Mouse (Mus musculus) MEL (cell line): ENCODE results near the gene 4931409K22Rik. TPM values are rescaled to one million over a fixed set of nuclear protein-coding genes. Genes with fewer than 3 reads are reported as not detected.

Experiments
- DNase-seq: peaks from one replicate; pipeline ENCODE4 v3.0.0; 2011; ENCODE audit warnings: low read depth, low spot score
- H3K27ac ChIP-seq: 2 replicates; pipeline ENCODE4 v1.5.1; 2012; ENCODE audit warnings: low read depth, mild to moderate bottlenecking, control low read depth, low read length, moderate library complexity; ENCODE audit not compliant: control insufficient read depth
- H3K27me3 ChIP-seq, 2 experiments: fragments of 150-350 bp in 1 of 2; sonication (generic) in 1 of 2; 2 replicates each; pipeline ENCODE4 v1.6.1; 2012; ENCODE audit warnings: low read length in 2 of 2, mild to moderate bottlenecking in 2 of 2, improper control_type of control experiment in 1 of 2, moderate library complexity in 1 of 2; ENCODE audit not compliant: insufficient read depth in 2 of 2, control insufficient read depth in 1 of 2
- H3K36me3 ChIP-seq, 2 experiments: 2 replicates each; pipeline ENCODE4 v1.6.1; 2012 to 2014; ENCODE audit warnings: low read length in 2 of 2, improper control_type of control experiment in 1 of 2, inconsistent platforms in 1 of 2, mild to moderate bottlenecking in 1 of 2; ENCODE audit not compliant: insufficient read depth in 2 of 2, control insufficient read depth in 1 of 2
- H3K4me1 ChIP-seq, 2 experiments: fragments of 150-350 bp in 1 of 2; sonication (generic) in 1 of 2; 2 replicates each; pipeline ENCODE4 v1.6.1; 2012; ENCODE audit warnings: low read length in 2 of 2, improper control_type of control experiment in 1 of 2, mild to moderate bottlenecking in 1 of 2; ENCODE audit not compliant: insufficient read depth in 2 of 2, control insufficient read depth in 1 of 2
- H3K4me3 ChIP-seq, 2 experiments: fragments of 150-350 bp in 1 of 2; sonication (generic) in 1 of 2; 2 replicates each; pipeline ENCODE4 v1.5.1; 2012; ENCODE audit warnings: low read depth in 2 of 2, low read length in 2 of 2, mild to moderate bottlenecking in 2 of 2, moderate library complexity in 2 of 2, control low read depth in 1 of 2, improper control_type of control experiment in 1 of 2; ENCODE audit not compliant: control insufficient read depth in 1 of 2, insufficient read depth in 1 of 2
- H3K79me2 ChIP-seq: 2 replicates; pipeline ENCODE4 v1.6.1; 2012; ENCODE audit warnings: mild to moderate bottlenecking, low read length, moderate library complexity; ENCODE audit not compliant: control insufficient read depth, poor library complexity, insufficient read depth
- H3K9ac ChIP-seq: 2 replicates; pipeline ENCODE4 v1.6.1; 2012; ENCODE audit warnings: low read depth, mild to moderate bottlenecking, control low read depth, low read length, moderate library complexity; ENCODE audit not compliant: control insufficient read depth, poor library complexity, severe bottlenecking
- H3K9me3 ChIP-seq: fragments of 150-350 bp; sonication (generic); replicated peaks from 2 replicates; pipeline ENCODE4 v1.6.1; 2012; ENCODE audit warnings: mild to moderate bottlenecking, low read length, improper control_type of control experiment, moderate library complexity; ENCODE audit not compliant: insufficient read depth
- BHLHE40 ChIP-seq: IDR thresholded peaks from 2 replicates; pipeline ENCODE4 v1.6.1; 2012; ENCODE audit warnings: low read depth, mild to moderate bottlenecking, inconsistent platforms, low read length, improper control_type of control experiment, borderline replicate concordance
- CHD2 ChIP-seq: IDR thresholded peaks from 2 replicates; pipeline ENCODE4 v1.6.1; 2011; ENCODE audit warnings: low read length, improper control_type of control experiment
- CTCF ChIP-seq, 3 experiments: IDR thresholded peaks in 2 of 3; conservative IDR thresholded peaks in 1 of 3; 2 replicates each; pipeline ENCODE4 v1.5.1; 2011 to 2012; ENCODE audit warnings: low read length in 3 of 3, low read depth in 2 of 3, mild to moderate bottlenecking in 2 of 3, improper control_type of control experiment in 1 of 3, inconsistent platforms in 1 of 3, mixed read lengths in 1 of 3, moderate library complexity in 1 of 3; ENCODE audit not compliant: control insufficient read depth in 1 of 3, insufficient read depth in 1 of 3, poor library complexity in 1 of 3, severe bottlenecking in 1 of 3
- ELF1 ChIP-seq: IDR thresholded peaks from 2 replicates; pipeline ENCODE4 v1.6.1; 2014; ENCODE audit warnings: low read depth, mild to moderate bottlenecking, inconsistent platforms, low read length, improper control_type of control experiment, moderate library complexity
- ETS1 ChIP-seq: IDR thresholded peaks from 2 replicates; pipeline ENCODE4 v1.6.1; 2012; ENCODE audit warnings: low read depth, mild to moderate bottlenecking, inconsistent platforms, low read length, improper control_type of control experiment, moderate library complexity
- HCFC1 ChIP-seq: IDR thresholded peaks from 2 replicates; pipeline ENCODE4 v1.6.1; 2012; ENCODE audit warnings: low read depth, mild to moderate bottlenecking, inconsistent platforms, low read length, improper control_type of control experiment, moderate library complexity
- KAT2A ChIP-seq: conservative IDR thresholded peaks from 2 replicates; pipeline ENCODE4 v1.6.1; 2012; ENCODE audit warnings: low read depth, low read length, improper control_type of control experiment, inconsistent platforms
- MAFK ChIP-seq: IDR thresholded peaks from 2 replicates; pipeline ENCODE4 v1.6.1; 2011; ENCODE audit warnings: low read depth, mild to moderate bottlenecking, low read length, improper control_type of control experiment, borderline replicate concordance
- MAX ChIP-seq: IDR thresholded peaks from 2 replicates; pipeline ENCODE4 v1.6.1; 2011; ENCODE audit warnings: low read length, improper control_type of control experiment
- MAZ ChIP-seq: IDR thresholded peaks from 2 replicates; pipeline ENCODE4 v1.6.1; 2012; ENCODE audit warnings: low read depth, mild to moderate bottlenecking, inconsistent platforms, low read length, improper control_type of control experiment
- MXI1 ChIP-seq: IDR thresholded peaks from 2 replicates; pipeline ENCODE4 v1.6.1; 2011; ENCODE audit warnings: mild to moderate bottlenecking, low read depth, low read length, improper control_type of control experiment
- MYB ChIP-seq: IDR thresholded peaks from 2 replicates; pipeline ENCODE4 v1.6.1; 2011; ENCODE audit warnings: mild to moderate bottlenecking, low read depth, low read length, improper control_type of control experiment
- MYC ChIP-seq: IDR thresholded peaks from 2 replicates; pipeline ENCODE4 v1.6.1; 2011; ENCODE audit warnings: low read depth, mild to moderate bottlenecking, low read length, improper control_type of control experiment, moderate library complexity
- NELFE ChIP-seq: IDR thresholded peaks from 2 replicates; pipeline ENCODE4 v1.6.1; 2011; ENCODE audit warnings: low read depth, low read length, improper control_type of control experiment
- NRF1 ChIP-seq: IDR thresholded peaks from 2 replicates; pipeline ENCODE4 v1.6.1; 2014; ENCODE audit warnings: low read depth, mild to moderate bottlenecking, inconsistent platforms, low read length, improper control_type of control experiment, moderate library complexity; ENCODE audit not compliant: poor library complexity, insufficient read depth, severe bottlenecking
- POLR2AphosphoS2 ChIP-seq: IDR thresholded peaks from 2 replicates; pipeline ENCODE4 v1.6.1; 2011; ENCODE audit warnings: low read length, improper control_type of control experiment
- POLR2AphosphoS5 ChIP-seq: IDR thresholded peaks from 2 replicates; pipeline ENCODE4 v1.6.1; 2012; ENCODE audit warnings: low read depth, borderline replicate concordance, mild to moderate bottlenecking, inconsistent platforms, low read length, moderate library complexity, mixed read lengths
- SIN3A ChIP-seq: IDR thresholded peaks from 2 replicates; pipeline ENCODE4 v1.6.1; 2012; ENCODE audit warnings: low read length, improper control_type of control experiment, inconsistent platforms
- SMC3 ChIP-seq: IDR thresholded peaks from 2 replicates; pipeline ENCODE4 v1.6.1; 2011; ENCODE audit warnings: low read depth, low read length, improper control_type of control experiment
- TCF12 ChIP-seq: IDR thresholded peaks from 2 replicates; pipeline ENCODE4 v1.6.1; 2014; ENCODE audit warnings: low read depth, mild to moderate bottlenecking, inconsistent platforms, low read length, improper control_type of control experiment, moderate library complexity
- USF1 ChIP-seq: IDR thresholded peaks from 2 replicates; pipeline ENCODE4 v1.6.1; 2014; ENCODE audit warnings: low read depth, mild to moderate bottlenecking, inconsistent platforms, low read length, improper control_type of control experiment, moderate library complexity
- ZKSCAN1 ChIP-seq: IDR thresholded peaks from 2 replicates; pipeline ENCODE4 v1.6.1; 2012; ENCODE audit warnings: low read depth, mild to moderate bottlenecking, inconsistent platforms, low read length, improper control_type of control experiment, moderate library complexity
- ZMIZ1 ChIP-seq: IDR thresholded peaks from 2 replicates; pipeline ENCODE4 v1.6.1; 2012; ENCODE audit warnings: low read depth, mild to moderate bottlenecking, inconsistent platforms, low read length, improper control_type of control experiment, moderate library complexity
- polyA plus RNA-seq, 2 experiments: library from polyadenylated mRNA; stranded (reverse) in 1 of 2; unstranded in 1 of 2; fragments of >175 nt in 1 of 2; fragments of >200 nt in 1 of 2; gene quantifications; 2 replicates each; pipeline versions ENCODE4 v1.2.1 to v1.2.4; 2012; ENCODE audit warnings: low replicate concordance in 2 of 2, low read depth in 1 of 2; ENCODE audit not compliant: insufficient read length in 2 of 2, insufficient read depth in 1 of 2, missing spikeins in 1 of 2
- total RNA-seq: library from RNA; depleted of rRNA; stranded (reverse); fragments of 300-350 nt; gene quantifications from 2 replicates; pipeline ENCODE4 v1.2.3, GENCODE M21; 2012

Gene 4931409K22Rik
- total and polyA plus RNA-seq, 3 experiments: not detected

DNA sequence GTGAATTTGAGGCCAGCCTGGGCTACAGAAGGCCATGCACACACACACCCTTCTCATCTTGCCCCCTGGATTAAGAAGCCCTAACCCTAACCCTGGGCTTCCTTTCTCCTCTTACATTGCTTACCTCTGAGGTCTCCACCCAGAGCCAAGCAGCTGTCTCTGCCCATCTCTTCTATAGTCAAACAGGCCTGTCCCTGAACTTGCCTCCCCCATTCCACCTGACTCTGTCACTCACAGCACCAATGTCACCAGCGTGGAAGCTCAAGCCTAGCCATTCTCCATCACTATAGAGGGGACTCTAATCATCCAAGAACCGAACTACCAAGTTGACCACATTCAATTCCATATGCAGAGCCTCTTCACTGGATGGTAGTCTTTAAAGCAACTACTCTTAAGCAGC is 43.6 kb upstream of the 4931409K22Rik start:
- Histone ChIP-seq H3K27me3 (peaks cover 38 to 49% of the 10 kb centered on the region in 2 experiments), H3K27ac (no peak overlapping the region), H3K9me3 (no peaks in the 10 kb centered on the region), H3K4me1 (peaks cover 2 to 7% of the 10 kb centered on the region in 2 experiments; a peak in 2 of 4 replicates), H3K79me2 (no peaks in the 10 kb centered on the region; the same call in 1 of the 2 replicates), H3K9ac (no peak overlapping the region), H3K36me3 (no peaks in the 10 kb centered on the region), H3K4me3 (no peak overlapping the region)
- TF ChIP-seq MAX (no peak), NELFE (no peak), HCFC1 (no peak), POLR2AphosphoS2 (no peak), KAT2A (no peak), MAFK (no peak)
- DNase-seq: peak; percentile 10

DNA sequence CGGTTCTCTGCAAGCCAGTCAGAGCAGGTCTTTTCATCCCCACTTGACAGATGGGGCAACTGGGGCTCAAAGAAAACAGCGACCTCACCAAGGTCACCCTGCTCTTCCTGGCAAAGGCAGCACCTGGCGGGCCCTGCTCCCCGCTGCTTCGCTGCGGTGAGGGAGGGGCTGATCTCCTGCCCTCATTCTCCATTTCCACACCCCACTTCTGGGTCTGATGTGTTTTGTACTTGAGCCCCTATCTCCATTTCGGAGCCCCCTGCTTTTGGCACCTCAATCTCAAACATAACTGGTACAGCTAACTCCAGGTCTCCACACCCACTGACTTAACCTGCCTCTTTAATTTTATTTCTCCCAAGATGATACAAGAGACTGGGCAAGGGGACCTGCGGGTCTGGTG is 42.5 kb upstream of the 4931409K22Rik start:
- Histone ChIP-seq H3K36me3 (no peaks in the 10 kb centered on the region), H3K9ac (no peak overlapping the region), H3K4me1 (peaks cover 2 to 7% of the 10 kb centered on the region in 2 experiments; a peak in 2 of 4 replicates), H3K79me2 (no peaks in the 10 kb centered on the region; the same call in 1 of the 2 replicates), H3K27me3 (peaks cover 27 to 42% of the 10 kb centered on the region in 2 experiments), H3K9me3 (no peaks in the 10 kb centered on the region), H3K27ac (no peak overlapping the region), H3K4me3 (no peak overlapping the region)
- TF ChIP-seq MAX (no peak), SIN3A (no peak), SMC3 (no peak), USF1 (no peak), NRF1 (no peak), ZKSCAN1 (no peak), POLR2AphosphoS5 (no peak), POLR2AphosphoS2 (no peak)
- DNase-seq: peak; percentile 12

DNA sequence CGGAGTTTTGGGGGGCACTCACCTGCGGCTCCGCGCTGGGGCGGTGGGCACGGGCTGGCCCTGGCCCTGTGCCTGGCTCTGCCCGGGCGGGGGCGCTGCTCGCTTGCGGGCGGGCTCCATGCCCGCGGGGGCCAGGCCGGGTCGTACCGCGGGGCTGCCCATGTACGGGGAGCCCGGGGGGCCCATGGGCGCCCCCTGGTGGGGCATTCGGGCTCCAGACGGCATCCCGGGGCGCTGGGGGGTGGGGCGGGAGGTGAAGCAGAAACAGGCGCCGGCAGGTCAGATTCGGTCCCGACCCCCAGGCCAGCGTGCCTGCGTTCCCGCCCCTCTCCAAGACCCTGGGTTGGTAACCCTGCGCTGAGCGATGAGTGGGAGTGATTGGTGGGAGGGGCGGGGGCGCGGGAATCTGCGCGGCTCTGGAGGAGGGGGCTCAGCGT is 42.0 kb upstream of the 4931409K22Rik start:
- H3K27me3 ChIP-seq: peaks cover 22 to 36% of the 10 kb centered on the region in 2 experiments
- H3K36me3 ChIP-seq: no peaks in the 10 kb centered on the region
- no peaks in the 10 kb centered on the region for H3K9me3 ChIP-seq
- H3K9ac ChIP-seq: peak overlapping the region; percentile 47; the same call in 1 of the 2 replicates
- no peak overlapping the region for H3K27ac ChIP-seq
- peaks cover 2 to 7% of the 10 kb centered on the region in 2 experiments; a peak in 2 of 4 replicates for H3K4me1 ChIP-seq
- H3K79me2 ChIP-seq: no peaks in the 10 kb centered on the region; the same call in 1 of the 2 replicates
- peak overlapping the region; percentile 19 to 28; a peak in 3 of 4 replicates for H3K4me3 ChIP-seq
- peak; percentile 56 for DNase-seq
- TF ChIP-seq CTCF (IDR thresholded peaks at IDR 0.05 in 2 of 3, conservative IDR thresholded peaks at IDR 0.05 in 1 of 3; ENCODE audit: control insufficient read depth in 1 of 3, insufficient read depth in 1 of 3, low read depth in 2 of 3, low read length in 3 of 3, poor library complexity in 1 of 3, severe bottlenecking in 1 of 3): peak in 2 of 3 experiments; percentile 71 to 91; a peak in 5 of 6 replicates
- no peak for TF ChIP-seq HCFC1
- TF ChIP-seq NRF1: no peak
- TF ChIP-seq POLR2AphosphoS5: no peak
- no peak for TF ChIP-seq ELF1
- TF ChIP-seq CHD2: no peak
- no peak for TF ChIP-seq MAFK
- TF ChIP-seq SMC3: peak; percentile 39; the same call in 1 of the 2 replicates
- no peak for TF ChIP-seq MYC
- no peak for TF ChIP-seq NELFE
- TF ChIP-seq MAZ: peak; percentile 65; the same call in 1 of the 2 replicates
- TF ChIP-seq TCF12: no peak
- TF ChIP-seq BHLHE40: no peak
- TF ChIP-seq SIN3A: no peak
- TF ChIP-seq ZMIZ1: no peak
- TF ChIP-seq MYB: no peak
- no peak for TF ChIP-seq MXI1
- TF ChIP-seq ETS1: no peak
- no peak for TF ChIP-seq ZKSCAN1
